ENCODE assay signal across 8 mouse cellular contexts in genomic region chr12:3806271-3806684, GRCm38 (mm10). TPM values are rescaled to one million over a fixed set of nuclear protein-coding genes. Genes with fewer than 3 reads are reported as not detected.
DNase-seq lines count a peak whose midpoint lies in the region; ATAC-seq and TF ChIP-seq lines count a peak whose summit lies in the region.

No protein-coding gene starts in this region.

- no peaks in the 10 kb centered on the region for H3K9me3 ChIP-seq in intestine, embryonic 16.5 days (ENCODE audit: control insufficient read depth, low read length)
- H3K9me3 ChIP-seq in liver, embryonic 16.5 days (replicated peaks; ENCODE audit: control insufficient read depth, low read length): no peaks in the 10 kb centered on the region
- no peaks in the 10 kb centered on the region for H3K9me3 ChIP-seq in neural tube, embryonic 11.5 days (ENCODE audit: control insufficient read depth, low read length)
- H3K9me3 ChIP-seq in stomach, embryonic 16.5 days (replicated peaks; ENCODE audit: control insufficient read depth, low read length): no peaks in the 10 kb centered on the region

- H3K4me2 ChIP-seq in intestine, embryonic 16.5 days (ENCODE audit: low read depth, low read length): peak overlapping the region; percentile 81
- H3K4me2 ChIP-seq in liver, embryonic 16.5 days (ENCODE audit: low read depth, low read length): peak overlapping the region; percentile 68
- peak overlapping the region; percentile 87 for H3K4me2 ChIP-seq in neural tube, embryonic 11.5 days (ENCODE audit: low read depth)
- H3K4me2 ChIP-seq in stomach, embryonic 16.5 days (ENCODE audit: low read depth, low read length): peak overlapping the region; percentile 59

- TF ChIP-seq CTCF in left cerebral cortex, adult 2 months (IDR thresholded peaks at IDR 0.05): peak; percentile 71

- H3K4me1 ChIP-seq in intestine, embryonic 16.5 days (ENCODE audit: control insufficient read depth, insufficient read depth, low read length): peaks cover 36% of the 10 kb centered on the region
- H3K4me1 ChIP-seq in liver, embryonic 16.5 days (ENCODE audit: control insufficient read depth, low read depth, low read length): peaks cover 14% of the 10 kb centered on the region
- H3K4me1 ChIP-seq in neural tube, embryonic 11.5 days (ENCODE audit: control insufficient read depth, insufficient read depth, low read length): peaks cover 10% of the 10 kb centered on the region
- H3K4me1 ChIP-seq in stomach, embryonic 16.5 days (ENCODE audit: control insufficient read depth, insufficient read depth, low read length): peaks cover 33% of the 10 kb centered on the region

- H3K9ac ChIP-seq in intestine, embryonic 16.5 days (ENCODE audit: low read depth, low read length): peak overlapping the region; percentile 93
- H3K9ac ChIP-seq in liver, embryonic 16.5 days (ENCODE audit: low read depth, low read length): peak overlapping the region; percentile 68
- H3K9ac ChIP-seq in neural tube, embryonic 11.5 days (ENCODE audit: low read length): peak overlapping the region; percentile 89
- peak overlapping the region; percentile 99 for H3K9ac ChIP-seq in stomach, embryonic 16.5 days (ENCODE audit: low read length)

- peak overlapping the region; percentile 87 for H3K4me3 ChIP-seq in left cerebral cortex, adult 2 months
- peak overlapping the region; percentile 84 for H3K4me3 ChIP-seq in intestine, embryonic 16.5 days (ENCODE audit: low read length)
- H3K4me3 ChIP-seq in liver, embryonic 16.5 days (ENCODE audit: low read depth, low read length): peak overlapping the region; percentile 71
- peak overlapping the region; percentile 85 for H3K4me3 ChIP-seq in neural tube, embryonic 11.5 days (ENCODE audit: low read depth, low read length)
- H3K4me3 ChIP-seq in stomach, embryonic 16.5 days (replicated peaks; ENCODE audit: low read length): peak overlapping the region; percentile 78

- intact Hi-C loops in left cerebral cortex, adult 2 months (cut with DNase I): loop anchor here (2.0 to 5.0 kb wide), 2 partner anchors 29 to 66 kb away; no protein-coding TSS in a partner anchor

- no peaks in the 10 kb centered on the region for H3K27me3 ChIP-seq in intestine, embryonic 16.5 days (replicated peaks; ENCODE audit: control insufficient read depth, insufficient read depth, low read length)
- peaks cover 45% of the 10 kb centered on the region for H3K27me3 ChIP-seq in liver, embryonic 16.5 days (ENCODE audit: control insufficient read depth, insufficient read depth, low read depth, low read length)
- H3K27me3 ChIP-seq in neural tube, embryonic 11.5 days (ENCODE audit: control insufficient read depth, insufficient read depth, low read length): no peaks in the 10 kb centered on the region
- no peaks in the 10 kb centered on the region for H3K27me3 ChIP-seq in stomach, embryonic 16.5 days (ENCODE audit: control insufficient read depth, insufficient read depth, low read length)

- peak overlapping the region; percentile 98 for H3K27ac ChIP-seq in left cerebral cortex, adult 2 months
- peak overlapping the region; percentile 97 for H3K27ac ChIP-seq in intestine, embryonic 16.5 days (ENCODE audit: low read length)
- H3K27ac ChIP-seq in liver, embryonic 16.5 days (ENCODE audit: low read length): peak overlapping the region; percentile 41; the same call in 1 of the 2 replicates
- peak overlapping the region; percentile 76; the same call in 1 of the 2 replicates for H3K27ac ChIP-seq in neural tube, embryonic 11.5 days (ENCODE audit: low read depth, low read length)
- H3K27ac ChIP-seq in stomach, embryonic 16.5 days (ENCODE audit: low read length): peak overlapping the region; percentile 96

- no peaks in the 10 kb centered on the region for H3K36me3 ChIP-seq in intestine, embryonic 16.5 days (ENCODE audit: control insufficient read depth, insufficient read depth, low read length)
- H3K36me3 ChIP-seq in liver, embryonic 16.5 days (ENCODE audit: control insufficient read depth, insufficient read depth): no peaks in the 10 kb centered on the region
- no peaks in the 10 kb centered on the region for H3K36me3 ChIP-seq in neural tube, embryonic 11.5 days (ENCODE audit: control insufficient read depth, insufficient read depth, low read length)
- H3K36me3 ChIP-seq in stomach, embryonic 16.5 days (ENCODE audit: control insufficient read depth, insufficient read depth, low read length): no peaks in the 10 kb centered on the region

- WGBS in intestine, embryonic 16.5 days: under 1% methylated on average over 30 of the region's 41 CpGs
- under 1% methylated on average over 33 of the region's 41 CpGs for WGBS in liver, embryonic 16.5 days (ENCODE audit: insufficient replicate concordance)
- under 1% methylated on average over 23 of the region's 41 CpGs for WGBS in neural tube, embryonic 11.5 days
- WGBS in stomach, embryonic 16.5 days: under 1% methylated on average over 28 of the region's 41 CpGs

- peak; percentile 72 to 75 for DNase-seq in left cerebral cortex, adult 2 months (ENCODE audit: extremely low spot score in 1 of 2, low spot score in 2 of 2)
- DNase-seq in left cerebral cortex, adult 9 months (ENCODE audit: low spot score in 2 of 2): no peak
- DNase-seq in heart, adult 11 months: peak; percentile 98
- peak; percentile 81 for DNase-seq in neural tube, embryonic 11.5 days (ENCODE audit: low spot score)

- peak; percentile 88 for ATAC-seq in common myeloid progenitor, adult 5-6 weeks (replicated peaks; ENCODE audit: low read depth, poor library complexity, severe bottlenecking)
- peak; percentile 83 for ATAC-seq in intestine, embryonic 16.5 days
- ATAC-seq in liver, embryonic 16.5 days (ENCODE audit: low read depth): peak; percentile 79
- peak; percentile 88 for ATAC-seq in neural tube, embryonic 11.5 days (ENCODE audit: insufficient read depth, low FRiP score, low TSS enrichment)
- ATAC-seq in stomach, embryonic 16.5 days (ENCODE audit: insufficient read depth, low FRiP score): peak; percentile 83

RNA-seq across cellular contexts. Expression of gene Dnmt3a, which starts 0.5 kb away (rescaled TPM):
- 100 to 1,000 TPM in 1 of 2 experiments, 10 to 100 TPM in 1; 99.8 to 116 TPM for total RNA-seq in left cerebral cortex, adult 2 months (2021)
- 23.7 and 24.7 TPM in 2 replicates for total RNA-seq in common myeloid progenitor, adult 5-6 weeks (2017)
- 52.8 and 53.8 TPM in 2 replicates for polyA plus RNA-seq in intestine, embryonic 16.5 days (2015; fragmentation: Nextera tagmentation; extraction: Ambion mirVana)
- 16.8 and 18.2 TPM in 2 replicates for polyA plus RNA-seq in liver, embryonic 16.5 days (2015; fragmentation: Nextera tagmentation; extraction: Ambion mirVana)
- polyA plus RNA-seq in neural tube, embryonic 11.5 days (2014; fragmentation: Nextera tagmentation; extraction: Ambion mirVana): 88.6 and 102 TPM in 2 replicates
- polyA plus RNA-seq in stomach, embryonic 16.5 days (2015; fragmentation: Nextera tagmentation; extraction: Ambion mirVana): 49.6 and 60.4 TPM in 2 replicates

Comparison
In these comparisons a context has a peak if more than half of its experiments do, and no peak if none do; other contexts are left out.
1. DNase-seq: peak in left cerebral cortex, adult 2 months (2 of 2), heart, adult 11 months (single experiment) and neural tube, embryonic 11.5 days (single experiment); none in left cerebral cortex, adult 9 months (0 of 2).
2. H3K27ac ChIP-seq: peak in every context shown above with its lines; median percentile 98 in left cerebral cortex, adult 2 months; 97 in intestine, embryonic 16.5 days; 96 in stomach, embryonic 16.5 days; 76 in neural tube, embryonic 11.5 days; 41 in liver, embryonic 16.5 days.
3. Peak in every context shown above with its lines, with median percentiles within 50 percentile points of each other: H3K4me3 ChIP-seq, ATAC-seq, H3K4me2 ChIP-seq and H3K9ac ChIP-seq.